Mouse (Mus musculus) forelimb bud, embryonic 11.5 days (tissue): Measurements from ENCODE around the gene Fam181a.

Experiments
- DNase-seq: peaks from one replicate; pipeline ENCODE4 v3.0.0-alpha.2; 2012; ENCODE audit warnings: low read depth, low spot score

The Fam181a gene

GRCm38 (mm10) chr12:103314640-103315361 is 4.0 kb downstream of the Fam181a start:
- no peak for DNase-seq

- DNase-seq = no peak
These were observed 5.2 kb downstream of the Fam181a start for GRCm38 (mm10) chr12:103315831-103316545.

GRCm38 (mm10) chr12:103322801-103323200 is 12.0 kb downstream of the Fam181a start:
- DNase-seq = no peak

- peak; percentile 96 for DNase-seq
These were observed 14.5 kb downstream of the Fam181a start for GRCm38 (mm10) chr12:103325156-103325857.

- no peak for DNase-seq
These were observed 15.8 kb downstream of the Fam181a start for GRCm38 (mm10) chr12:103326569-103326968.

- no peak for DNase-seq
These were observed 16.3 kb downstream of the Fam181a start for GRCm38 (mm10) chr12:103327107-103327506.

- DNase-seq = no peak
These were observed 17.8 kb downstream of the Fam181a start for GRCm38 (mm10) chr12:103328448-103329191.

- no peak for DNase-seq
These were observed 20.7 kb downstream of the Fam181a start for GRCm38 (mm10) chr12:103331491-103331890.

GRCm38 (mm10) chr12:103332879-103333278 is 22.1 kb downstream of the Fam181a start:
- no peak for DNase-seq

GRCm38 (mm10) chr12:103333426-103333825 is 22.7 kb downstream of the Fam181a start:
- no peak for DNase-seq

GRCm38 (mm10) chr12:103336766-103337165 is 26.0 kb downstream of the Fam181a start:
- DNase-seq = no peak

- DNase-seq = no peak
These were observed 27.5 kb downstream of the Fam181a start for GRCm38 (mm10) chr12:103338162-103338798.

- no peak for DNase-seq
These were observed 30.4 kb downstream of the Fam181a start for GRCm38 (mm10) chr12:103341212-103341611.

GRCm38 (mm10) chr12:103343456-103343855 is 32.7 kb downstream of the Fam181a start:
- DNase-seq = no peak

- DNase-seq = no peak
These were observed 34.2 kb downstream of the Fam181a start for GRCm38 (mm10) chr12:103344934-103345333.

GRCm38 (mm10) chr12:103346945-103347344 is 36.2 kb downstream of the Fam181a start:
- DNase-seq = no peak

- no peak for DNase-seq
These were observed 36.6 kb downstream of the Fam181a start for GRCm38 (mm10) chr12:103347406-103347805.

GRCm38 (mm10) chr12:103348506-103348905 is 37.7 kb downstream of the Fam181a start:
- DNase-seq = peak; percentile 86

GRCm38 (mm10) chr12:103352735-103353134 is 42.0 kb downstream of the Fam181a start:
- no peak for DNase-seq

- peak; percentile 17 for DNase-seq
These were observed 42.8 kb downstream of the Fam181a start for GRCm38 (mm10) chr12:103353538-103353937.

- no peak for DNase-seq
These were observed 45.1 kb downstream of the Fam181a start, which contains the start of gene Asb2 for GRCm38 (mm10) chr12:103355746-103356414. Asb2 (minus strand) TSS chr12:103356001.
